Mouse (Mus musculus) heart, embryonic 11.5 days (tissue): ENCODE measurements at regions not wholly inside any gene's neighbourhood (a gene's known extent, or its start where the extent isn't known, plus 50 kb on each side); places are given as distances from the start of the nearest gene placed in this dataset.

Experiments
- ATAC-seq: fragments of 200-750 bp; cut with Nextera tagmentation; replicated peaks from 2 replicates; pipeline ENCODE4 v1.8.0; 2017; ENCODE audit warnings: moderate library complexity; ENCODE audit not compliant: insufficient number of reproducible peaks, low FRiP score, low TSS enrichment
- H3K27ac ChIP-seq: fragments of 300-500 bp; sonication (generic); 2 replicates; pipeline ENCODE4 v1.5.1; 2014; ENCODE audit warnings: mild to moderate bottlenecking, low read depth, low read length
- H3K27me3 ChIP-seq: fragments of 300-500 bp; sonication (generic); 2 replicates; pipeline ENCODE4 v1.6.1; 2014; ENCODE audit warnings: mild to moderate bottlenecking, low read length, mixed read lengths; ENCODE audit not compliant: control insufficient read depth, insufficient read depth
- H3K36me3 ChIP-seq: fragments of 300-500 bp; sonication (generic); 2 replicates; pipeline ENCODE4 v1.6.1; 2014; ENCODE audit warnings: mild to moderate bottlenecking, low read length, moderate library complexity, mixed read lengths; ENCODE audit not compliant: control insufficient read depth, insufficient read depth
- H3K4me1 ChIP-seq: fragments of 300-500 bp; sonication (generic); 2 replicates; pipeline ENCODE4 v1.6.1; 2014; ENCODE audit warnings: low read length; ENCODE audit not compliant: control insufficient read depth, insufficient read depth
- H3K4me2 ChIP-seq: fragments of 300-500 bp; sonication (generic); 2 replicates; pipeline ENCODE4 v1.6.1; 2014; ENCODE audit warnings: mild to moderate bottlenecking, moderate library complexity
- H3K4me3 ChIP-seq: fragments of 300-500 bp; sonication (generic); 2 replicates; pipeline ENCODE4 v1.5.1; 2014; ENCODE audit warnings: low read depth, low read length
- H3K9ac ChIP-seq: fragments of 300-500 bp; sonication (generic); 2 replicates; pipeline ENCODE4 v1.6.1; 2014; ENCODE audit warnings: mild to moderate bottlenecking, low read depth, low read length, moderate library complexity
- H3K9me3 ChIP-seq: fragments of 300-500 bp; sonication (generic); replicated peaks from 2 replicates; pipeline ENCODE4 v1.6.1; 2016; ENCODE audit warnings: low read length; ENCODE audit not compliant: control insufficient read depth
- WGBS: fragments of 180-500 bp; shearing (Covaris S2); extraction: QIAGEN DNeasy Blood & Tissue Kit; methylation state at CpG from one replicate; pipeline ENCODE4 v1.1.7; 2014; ENCODE audit not compliant: insufficient replicate concordance; 5-methylcytosine and 5-hydroxymethylcytosine counted together

GRCm38 (mm10) chr4:88948027-88948859 is 68.2 kb upstream of the Ifne start:
- Histone ChIP-seq H3K4me1 (peaks cover 8% of the 10 kb centered on the region), H3K4me2 (no peak overlapping the region), H3K36me3 (no peaks in the 10 kb centered on the region), H3K9ac (no peak overlapping the region), H3K4me3 (no peak overlapping the region), H3K9me3 (no peaks in the 10 kb centered on the region), H3K27ac (no peak overlapping the region), H3K27me3 (no peaks in the 10 kb centered on the region)
- 85% methylated on average over 4 of the region's 4 CpGs for WGBS
- ATAC-seq, result no peak

DNA sequence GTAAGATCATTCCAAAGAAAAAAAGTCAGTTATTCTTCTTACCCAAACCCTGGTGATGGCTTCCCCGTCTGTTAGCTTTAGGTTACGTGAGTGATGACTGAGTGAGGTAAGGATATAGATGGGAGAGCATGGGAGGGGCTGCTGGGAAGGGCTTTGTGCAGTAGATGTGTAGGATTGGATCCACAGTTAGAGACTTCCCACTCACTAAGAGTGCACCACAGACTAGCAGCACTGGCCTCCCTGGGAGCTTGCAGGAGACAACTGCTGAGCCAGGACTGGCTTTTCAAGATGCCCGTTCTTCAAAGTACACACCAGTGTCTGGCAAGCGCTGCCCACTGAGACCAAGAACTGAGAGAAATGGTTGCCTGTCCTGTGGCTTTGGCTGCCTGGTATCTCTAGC is 62.0 kb upstream of the Ifne start:
- H3K36me3 ChIP-seq, result no peaks in the 10 kb centered on the region
- H3K9me3 ChIP-seq, result no peaks in the 10 kb centered on the region
- ATAC-seq, result no peak
- H3K27me3 ChIP-seq, result peaks cover 6% of the 10 kb centered on the region; the same call in 1 of the 2 replicates
- no peak overlapping the region for H3K9ac ChIP-seq
- H3K27ac ChIP-seq, result no peak overlapping the region
- WGBS, result 73% methylated on average over 4 of the region's 4 CpGs
- H3K4me3 ChIP-seq, result no peak overlapping the region
- no peak overlapping the region for H3K4me2 ChIP-seq
- H3K4me1 ChIP-seq, result no peaks in the 10 kb centered on the region; the same call in 1 of the 2 replicates

GRCm38 (mm10) chr4:88940670-88941069 is 60.7 kb upstream of the Ifne start:
- Histone ChIP-seq H3K4me3 (no peak overlapping the region), H3K36me3 (no peaks in the 10 kb centered on the region), H3K27ac (no peak overlapping the region), H3K9ac (no peak overlapping the region), H3K9me3 (no peaks in the 10 kb centered on the region), H3K4me2 (no peak overlapping the region), H3K4me1 (no peaks in the 10 kb centered on the region; the same call in 1 of the 2 replicates), H3K27me3 (peaks cover 9% of the 10 kb centered on the region; the same call in 1 of the 2 replicates)
- no peak for ATAC-seq
- 88% methylated on average over 2 of the region's 2 CpGs for WGBS

DNA sequence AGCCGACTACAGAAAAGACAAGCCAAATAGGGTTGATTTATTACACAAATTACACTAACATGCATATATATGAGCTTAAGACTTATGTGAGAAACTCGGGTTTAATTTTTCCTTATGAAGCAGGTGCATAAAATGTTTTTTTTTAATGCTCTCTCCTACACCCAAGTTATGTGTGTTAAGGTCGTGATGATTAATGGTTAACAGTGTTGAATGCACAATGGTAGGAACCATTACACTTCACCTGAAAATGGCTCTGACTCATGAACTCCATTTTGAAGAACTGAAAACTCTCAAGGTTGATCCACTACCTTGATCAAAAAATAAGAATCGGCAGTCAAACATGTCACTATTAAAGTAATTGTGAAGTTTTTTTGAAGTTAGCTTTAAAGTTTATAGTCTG is 59.4 kb upstream of the Ifne start:
- Histone ChIP-seq H3K4me3 (no peak overlapping the region), H3K4me2 (no peak overlapping the region), H3K36me3 (no peaks in the 10 kb centered on the region), H3K27ac (no peak overlapping the region), H3K27me3 (peaks cover 15% of the 10 kb centered on the region), H3K9ac (no peak overlapping the region), H3K9me3 (no peaks in the 10 kb centered on the region), H3K4me1 (no peaks in the 10 kb centered on the region; the same call in 1 of the 2 replicates)
- WGBS, result 66% methylated on average over 4 of the region's 4 CpGs
- no peak for ATAC-seq

- Histone ChIP-seq H3K4me3 (peak overlapping the region; percentile 80), H3K27me3 (peaks cover 19% of the 10 kb centered on the region), H3K27ac (no peak overlapping the region), H3K4me1 (no peaks in the 10 kb centered on the region; the same call in 1 of the 2 replicates), H3K9me3 (no peaks in the 10 kb centered on the region), H3K4me2 (peak overlapping the region; percentile 92), H3K9ac (peak overlapping the region; percentile 70; the same call in 1 of the 2 replicates), H3K36me3 (no peaks in the 10 kb centered on the region)
- WGBS, result 8% methylated on average over 11 of the region's 11 CpGs
- ATAC-seq, result no peak
Observed at GRCm38 (mm10) chr4:88938712-88939032, 58.7 kb upstream of the Ifne start.

- Histone ChIP-seq H3K9ac (peak overlapping the region; percentile 70; the same call in 1 of the 2 replicates), H3K9me3 (no peaks in the 10 kb centered on the region), H3K4me2 (peak overlapping the region; percentile 92), H3K4me3 (peak overlapping the region; percentile 80), H3K27me3 (peaks cover 19% of the 10 kb centered on the region), H3K27ac (no peak overlapping the region), H3K4me1 (no peaks in the 10 kb centered on the region; the same call in 1 of the 2 replicates), H3K36me3 (no peaks in the 10 kb centered on the region)
- WGBS, result under 1% methylated on average over 95 of the region's 104 CpGs
- ATAC-seq, result peak; percentile 90
Observed at GRCm38 (mm10) chr4:88937866-88938711, 58.1 kb upstream of the Ifne start.

GRCm38 (mm10) chr4:88936976-88937375 is 57.0 kb upstream of the Ifne start:
- no peak overlapping the region for H3K4me2 ChIP-seq

GRCm38 (mm10) chr4:88935901-88936300 is 55.9 kb upstream of the Ifne start:
- WGBS, result 80% methylated on average over 2 of the region's 2 CpGs

More at GRCm38 (mm10) chr4:88936976-88937375, 57.0 kb upstream of the Ifne start:
- Histone ChIP-seq H3K27me3 (peaks cover 19% of the 10 kb centered on the region), H3K9me3 (no peaks in the 10 kb centered on the region), H3K27ac (no peak overlapping the region), H3K4me1 (no peaks in the 10 kb centered on the region; the same call in 1 of the 2 replicates), H3K4me3 (no peak overlapping the region), H3K36me3 (no peaks in the 10 kb centered on the region), H3K9ac (no peak overlapping the region)
- WGBS, result 73% methylated on average over 6 of the region's 6 CpGs
- ATAC-seq, result no peak

More at GRCm38 (mm10) chr4:88935901-88936300, 55.9 kb upstream of the Ifne start:
- Histone ChIP-seq H3K4me2 (no peak overlapping the region), H3K9me3 (no peaks in the 10 kb centered on the region), H3K27ac (no peak overlapping the region), H3K4me1 (no peaks in the 10 kb centered on the region; the same call in 1 of the 2 replicates), H3K36me3 (no peaks in the 10 kb centered on the region), H3K4me3 (no peak overlapping the region), H3K9ac (no peak overlapping the region), H3K27me3 (peaks cover 19% of the 10 kb centered on the region)
- ATAC-seq, result no peak
